Mouse (Mus musculus) ES-E14 (cell line): ENCODE data around the gene Ano2.

Source experiments
- HCFC1 ChIP-seq: IDR thresholded peaks from 2 replicates; pipeline ENCODE4 v1.6.1; 2012; ENCODE audit warnings: low read length, inconsistent platforms, borderline replicate concordance; ENCODE audit not compliant: insufficient read depth
- MAFK ChIP-seq: IDR thresholded peaks from 2 replicates; pipeline ENCODE4 v1.6.1; 2014; ENCODE audit warnings: mild to moderate bottlenecking, low read depth, low read length, inconsistent platforms; ENCODE audit not compliant: insufficient read depth
- ZC3H11A ChIP-seq: IDR thresholded peaks from 2 replicates; pipeline ENCODE4 v1.6.1; 2012; ENCODE audit warnings: low read depth, mild to moderate bottlenecking, inconsistent platforms, low read length, borderline replicate concordance
- ZNF384 ChIP-seq: IDR thresholded peaks from 2 replicates; pipeline ENCODE4 v1.6.1; 2012; ENCODE audit warnings: low read depth, low read length, inconsistent platforms

- TF ChIP-seq ZC3H11A (no peak), HCFC1 (no peak), ZNF384 (no peak), MAFK (no peak)
Measured at GRCm38 (mm10) chr6:125680613-125681012, 9.6 kb upstream of the Ano2 start.
